Mouse (Mus musculus) thymus, adult 2 months (tissue): ENCODE results near the gene Apbb1.

ENCODE experiments used
- CTCF ChIP-seq: fragments of 200-500 bp; IDR thresholded peaks from 2 replicates; pipeline ENCODE4 v1.5.1; 2012; ENCODE audit warnings: mild to moderate bottlenecking, control low read depth, low read length, moderate library complexity, borderline replicate concordance; ENCODE audit not compliant: control insufficient read depth, poor library complexity, insufficient read depth; ENCODE audit errors: extremely low read depth
- POLR2A ChIP-seq: fragments of 200-500 bp; IDR thresholded peaks from 2 replicates; pipeline ENCODE4 v1.6.1; 2012; ENCODE audit warnings: mild to moderate bottlenecking, low read length, control low read depth, moderate library complexity; ENCODE audit not compliant: control insufficient read depth, poor library complexity, insufficient read depth; ENCODE audit errors: extremely low read depth

DNA sequence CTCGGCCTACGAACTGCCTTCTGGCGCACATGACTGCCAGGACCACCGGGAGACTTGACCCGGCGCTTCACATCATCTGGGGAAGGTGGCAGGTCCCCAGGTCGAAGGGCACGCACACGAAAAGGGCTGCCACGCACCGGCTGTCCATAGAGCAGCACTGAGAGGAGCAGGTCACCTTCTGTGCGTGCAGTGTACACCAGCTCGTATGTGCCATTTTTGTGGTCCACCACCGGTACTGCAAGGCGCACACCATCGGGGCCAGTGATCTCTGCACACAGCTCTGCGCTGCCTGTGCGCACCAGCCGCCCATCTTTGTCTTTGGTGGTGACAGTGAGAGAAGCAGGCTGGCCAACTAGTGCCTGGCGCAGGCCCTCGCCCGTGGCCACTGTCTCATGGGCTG lies 36.4 kb upstream of the Apbb1 start:
- TF ChIP-seq POLR2A: no peak
- TF ChIP-seq CTCF: no peak
